Mouse (Mus musculus) stomach, embryonic 16.5 days (tissue): Measurements from ENCODE around the gene Dhx33. TPM values are rescaled to one million over a fixed set of nuclear protein-coding genes. Genes with fewer than 3 reads are reported as not detected.
A peak's percentile ranks its signal among the peaks of the same experiment; 100 is the strongest.

Source experiments
- ATAC-seq: fragments of 200-750 bp; cut with Nextera tagmentation; 2 replicates; pipeline ENCODE4 v1.8.0; 2017; ENCODE audit warnings: moderate number of reproducible peaks, moderate TSS enrichment; ENCODE audit not compliant: insufficient read depth, low FRiP score
- H3K27ac ChIP-seq: fragments of 300-500 bp; sonication (generic); 2 replicates; pipeline ENCODE4 v1.5.1; 2014; ENCODE audit warnings: low read length
- H3K27me3 ChIP-seq: fragments of 300-500 bp; sonication (generic); 2 replicates; pipeline ENCODE4 v1.6.1; 2014; ENCODE audit warnings: low read length, control low read depth, mixed read lengths; ENCODE audit not compliant: control insufficient read depth, insufficient read depth
- H3K36me3 ChIP-seq: fragments of 300-500 bp; sonication (generic); 2 replicates; pipeline ENCODE4 v1.6.1; 2014; ENCODE audit warnings: low read length; ENCODE audit not compliant: control insufficient read depth, insufficient read depth
- H3K4me1 ChIP-seq: fragments of 300-500 bp; sonication (generic); 2 replicates; pipeline ENCODE4 v1.6.1; 2014; ENCODE audit warnings: low read length, control low read depth, mixed read lengths; ENCODE audit not compliant: control insufficient read depth, insufficient read depth
- H3K4me2 ChIP-seq: fragments of 300-500 bp; sonication (generic); 2 replicates; pipeline ENCODE4 v1.6.1; 2014; ENCODE audit warnings: low read depth, low read length, mixed read lengths
- H3K4me3 ChIP-seq: fragments of 300-500 bp; sonication (generic); replicated peaks from 2 replicates; pipeline ENCODE4 v1.5.1; 2014; ENCODE audit warnings: mild to moderate bottlenecking, low read length
- H3K9ac ChIP-seq: fragments of 300-500 bp; sonication (generic); 2 replicates; pipeline ENCODE4 v1.6.1; 2014; ENCODE audit warnings: low read length
- H3K9me3 ChIP-seq: fragments of 300-500 bp; sonication (generic); replicated peaks from 2 replicates; pipeline ENCODE4 v1.6.1; 2016; ENCODE audit warnings: low read length, control low read depth; ENCODE audit not compliant: control insufficient read depth
- WGBS: fragments of 180-500 bp; shearing (Covaris S2); extraction: QIAGEN DNeasy Blood & Tissue Kit; methylation state at CpG from one replicate; pipeline ENCODE4 v1.1.7; 2014; 5-methylcytosine and 5-hydroxymethylcytosine counted together
- polyA plus RNA-seq: library from polyadenylated mRNA; unstranded; fragments of >200 nt; fragmentation: Nextera tagmentation; extraction: Ambion mirVana; gene quantifications from 2 replicates; pipeline ENCODE4 v1.2.1, GENCODE M21; 2015

Gene Dhx33
- 16.4 and 16.5 TPM in 2 replicates for polyA plus RNA-seq

DNA sequence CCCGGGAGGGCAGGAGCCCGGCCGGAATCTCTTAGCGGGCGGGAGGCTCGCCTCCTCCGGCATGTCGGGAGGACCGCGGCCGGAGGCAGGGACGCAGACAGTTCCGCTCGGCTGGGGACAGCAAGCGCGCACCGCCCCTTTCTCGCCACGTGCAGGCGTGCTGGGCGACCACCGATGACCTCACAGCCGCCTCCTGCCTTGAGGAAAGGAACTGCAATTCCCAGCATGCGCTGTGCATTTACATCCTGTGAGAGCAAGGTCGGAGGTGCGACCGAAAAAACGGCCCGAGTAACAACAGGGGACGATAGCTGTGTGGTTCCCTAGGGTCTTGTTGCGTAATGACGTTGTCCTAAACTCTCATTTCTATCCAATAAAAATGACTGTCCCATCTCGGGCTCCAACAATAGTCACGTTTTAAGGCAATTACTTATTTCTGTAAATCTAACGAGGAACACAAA lies at the start of gene Dhx33:
Dhx33 (minus strand) TSS at position 122 of the 458 bp plus-strand sequence.
- WGBS, result 0% methylated on average over 35 of the region's 35 CpGs
- Histone ChIP-seq H3K27ac (peak within 1 kb of the TSS; percentile 84), H3K4me3 (peak within 1 kb of the TSS; percentile 91), H3K4me2 (peak within 1 kb of the TSS; percentile 68), H3K4me1 (peaks cover 13% of the 10 kb centered on the region), H3K9ac (peak within 1 kb of the TSS; percentile 85), H3K9me3 (no peaks in the 10 kb centered on the region), H3K27me3 (no peaks in the 10 kb centered on the region), H3K36me3 (peaks cover 7% of the 10 kb centered on the region; the same call in 1 of the 2 replicates)
- peak; percentile 97 for ATAC-seq

GRCm38 (mm10) chr11:71052554-71052953 lies 48.3 kb upstream of the Dhx33 start:
- Histone ChIP-seq H3K36me3 (no peaks in the 10 kb centered on the region), H3K9me3 (no peaks in the 10 kb centered on the region), H3K4me3 (no peak overlapping the region), H3K9ac (no peak overlapping the region), H3K27ac (no peak overlapping the region), H3K4me2 (no peak overlapping the region), H3K4me1 (no peaks in the 10 kb centered on the region), H3K27me3 (no peaks in the 10 kb centered on the region)
- ATAC-seq, result no peak
- WGBS, result 0% methylated on average over 1 of the region's 1 CpGs

DNA sequence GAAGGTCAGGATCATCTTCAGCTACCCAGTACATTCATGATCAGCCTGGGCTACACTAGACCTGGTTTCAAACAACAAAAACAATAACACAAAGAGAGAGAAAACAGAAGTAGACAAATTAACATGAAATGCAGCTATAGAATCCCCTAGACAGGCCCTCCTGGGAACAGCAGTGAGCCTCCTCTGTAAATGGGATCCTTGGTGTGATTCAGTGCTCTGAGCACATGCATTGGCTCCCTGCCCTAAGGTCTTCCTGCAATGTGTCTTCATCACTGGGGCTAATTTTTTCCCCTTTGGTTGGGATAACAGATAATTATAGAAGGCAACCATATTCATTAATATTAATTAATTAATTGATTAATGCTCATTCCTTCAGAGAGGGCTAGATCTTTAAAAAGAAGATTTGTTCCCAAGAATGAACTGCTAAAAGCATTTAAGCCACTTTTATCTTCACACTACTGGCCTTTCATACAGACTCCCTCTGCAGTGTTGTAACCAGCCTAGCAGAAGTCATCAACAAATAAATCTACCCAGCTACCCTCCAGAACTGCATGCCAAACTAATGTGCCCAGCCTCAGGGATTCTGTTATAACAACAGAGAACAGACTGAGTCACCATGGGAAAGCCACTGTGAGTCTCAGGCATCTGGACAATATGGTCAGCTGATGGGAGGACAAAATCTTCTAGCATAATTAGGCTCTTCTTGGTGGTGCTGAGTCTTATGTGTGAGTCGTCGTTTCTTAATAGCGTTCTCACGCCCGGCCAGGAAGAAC lies 35.5 kb upstream of the Dhx33 start:
- no peaks in the 10 kb centered on the region for H3K9me3 ChIP-seq
- H3K27ac ChIP-seq, result no peak overlapping the region
- no peak overlapping the region for H3K4me2 ChIP-seq
- no peaks in the 10 kb centered on the region for H3K27me3 ChIP-seq
- H3K4me3 ChIP-seq, result no peak overlapping the region
- H3K4me1 ChIP-seq, result no peaks in the 10 kb centered on the region
- no peaks in the 10 kb centered on the region for H3K36me3 ChIP-seq
- ATAC-seq, result no peak
- WGBS, result 96% methylated on average over 5 of the region's 5 CpGs
- no peak overlapping the region for H3K9ac ChIP-seq

- under 1% methylated on average over 29 of the region's 31 CpGs for WGBS
- ATAC-seq, result peak; percentile 97
- Histone ChIP-seq H3K4me1 (peaks cover 3% of the 10 kb centered on the region; the same call in 1 of the 2 replicates), H3K9me3 (no peaks in the 10 kb centered on the region), H3K4me2 (peak within 1 kb of the TSS; percentile 76), H3K27ac (peak within 1 kb of the TSS; percentile 74), H3K36me3 (no peaks in the 10 kb centered on the region), H3K9ac (peak within 1 kb of the TSS; percentile 75), H3K27me3 (no peaks in the 10 kb centered on the region), H3K4me3 (peak within 1 kb of the TSS; percentile 63)
Measured at GRCm38 (mm10) chr11:71033163-71033761, 29.0 kb upstream of the Dhx33 start, which contains the start of gene 6330403K07Rik. 6330403K07Rik (minus strand) TSS chr11:71033513.

- Histone ChIP-seq H3K4me3 (peak overlapping the region; percentile 63), H3K9ac (peak overlapping the region; percentile 75), H3K36me3 (no peaks in the 10 kb centered on the region), H3K27ac (peak overlapping the region; percentile 74), H3K27me3 (no peaks in the 10 kb centered on the region), H3K4me2 (peak overlapping the region; percentile 76), H3K9me3 (no peaks in the 10 kb centered on the region), H3K4me1 (peaks cover 3% of the 10 kb centered on the region; the same call in 1 of the 2 replicates)
- ATAC-seq, result 0 out of 2 replicates have a peak, but pooled peaks have one; percentile 2
- WGBS, result 6% methylated on average over 26 of the region's 26 CpGs
Measured at GRCm38 (mm10) chr11:71032491-71033162, 28.4 kb upstream of the Dhx33 start.

DNA sequence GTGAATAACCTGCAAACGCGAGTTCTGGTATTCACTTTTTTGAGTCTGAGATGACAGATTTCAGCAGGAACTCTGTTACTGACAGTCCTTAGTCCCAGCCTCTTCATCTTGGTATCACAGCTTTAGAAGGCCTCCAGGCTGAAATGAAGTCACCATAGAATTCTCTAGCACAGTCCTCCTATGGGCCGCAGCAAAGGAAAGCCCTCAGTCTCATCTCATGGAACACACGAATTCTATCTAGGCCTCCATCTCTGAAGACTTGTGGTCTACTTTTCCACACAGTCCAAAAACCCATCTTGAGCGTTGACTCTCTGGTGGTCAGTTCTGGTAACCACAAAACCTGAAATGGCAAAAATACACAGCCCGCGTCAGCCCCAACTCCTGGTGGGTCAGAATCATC lies 27.8 kb upstream of the Dhx33 start:
- no peaks in the 10 kb centered on the region for H3K36me3 ChIP-seq
- H3K27ac ChIP-seq, result no peak overlapping the region
- no peaks in the 10 kb centered on the region for H3K9me3 ChIP-seq
- ATAC-seq, result no peak
- peak overlapping the region; percentile 63 for H3K4me3 ChIP-seq
- WGBS, result 56% methylated on average over 7 of the region's 7 CpGs
- H3K27me3 ChIP-seq, result no peaks in the 10 kb centered on the region
- peak overlapping the region; percentile 75 for H3K9ac ChIP-seq
- peak overlapping the region; percentile 76 for H3K4me2 ChIP-seq
- H3K4me1 ChIP-seq, result peaks cover 3% of the 10 kb centered on the region; the same call in 1 of the 2 replicates

GRCm38 (mm10) chr11:71029403-71030118 lies 25.3 kb upstream of the Dhx33 start:
- Histone ChIP-seq H3K9me3 (no peaks in the 10 kb centered on the region), H3K4me2 (no peak overlapping the region), H3K36me3 (peaks cover 15% of the 10 kb centered on the region), H3K9ac (no peak overlapping the region), H3K4me1 (peaks cover 3% of the 10 kb centered on the region; the same call in 1 of the 2 replicates), H3K27me3 (no peaks in the 10 kb centered on the region), H3K27ac (no peak overlapping the region), H3K4me3 (no peak overlapping the region)
- no peak for ATAC-seq
- 80% methylated on average over 3 of the region's 3 CpGs for WGBS

- peaks cover 15% of the 10 kb centered on the region for H3K36me3 ChIP-seq
- H3K27ac ChIP-seq, result no peak overlapping the region
- ATAC-seq, result no peak
- H3K27me3 ChIP-seq, result no peaks in the 10 kb centered on the region
- peaks cover 3% of the 10 kb centered on the region; the same call in 1 of the 2 replicates for H3K4me1 ChIP-seq
- H3K9ac ChIP-seq, result no peak overlapping the region
- H3K9me3 ChIP-seq, result no peaks in the 10 kb centered on the region
- H3K4me2 ChIP-seq, result no peak overlapping the region
- WGBS, result 72% methylated on average over 3 of the region's 3 CpGs
- no peak overlapping the region for H3K4me3 ChIP-seq
Measured at GRCm38 (mm10) chr11:71028280-71028679, 24.0 kb upstream of the Dhx33 start.
